Mouse (Mus musculus) liver, embryonic 15.5 days (tissue): ENCODE data around the gene Olfr1243. TPM values are rescaled to one million over a fixed set of nuclear protein-coding genes. Genes with fewer than 3 reads are reported as not detected.
"Not testable (repeated sequence)": the region's sequence is repeated elsewhere in the genome, so short reads cannot be mapped to it uniquely, and the experiment has no call there.

ENCODE experiments used
- ATAC-seq: fragments of 200-750 bp; cut with Nextera tagmentation; 2 replicates; pipeline ENCODE4 v1.8.0; 2017; ENCODE audit warnings: moderate number of reproducible peaks, mild to moderate bottlenecking, moderate library complexity; ENCODE audit not compliant: insufficient read depth
- H3K27ac ChIP-seq: fragments of 300-500 bp; sonication (generic); replicated peaks from 2 replicates; pipeline ENCODE4 v1.5.1; 2015; ENCODE audit warnings: mild to moderate bottlenecking, inconsistent platforms
- H3K27me3 ChIP-seq: fragments of 300-500 bp; sonication (generic); 2 replicates; pipeline ENCODE4 v1.6.1; 2015; ENCODE audit warnings: mild to moderate bottlenecking, inconsistent platforms
- H3K36me3 ChIP-seq: fragments of 300-500 bp; sonication (generic); replicated peaks from 2 replicates; pipeline ENCODE4 v1.6.1; 2015; ENCODE audit warnings: moderate library complexity, mild to moderate bottlenecking, inconsistent platforms
- H3K4me1 ChIP-seq: fragments of 300-500 bp; sonication (generic); replicated peaks from 2 replicates; pipeline ENCODE4 v1.6.1; 2015; ENCODE audit warnings: inconsistent platforms
- H3K4me2 ChIP-seq: fragments of 300-500 bp; sonication (generic); 2 replicates; pipeline ENCODE4 v1.6.1; 2015; ENCODE audit warnings: moderate library complexity, mild to moderate bottlenecking, inconsistent platforms
- H3K4me3 ChIP-seq: fragments of 300-500 bp; sonication (generic); replicated peaks from 2 replicates; pipeline ENCODE4 v1.5.1; 2015; ENCODE audit warnings: mild to moderate bottlenecking, inconsistent platforms
- H3K9ac ChIP-seq: fragments of 300-500 bp; sonication (generic); 2 replicates; pipeline ENCODE4 v1.6.1; 2015; ENCODE audit warnings: moderate library complexity, mild to moderate bottlenecking, inconsistent platforms
- H3K9me3 ChIP-seq: fragments of 300-500 bp; sonication (generic); replicated peaks from 2 replicates; pipeline ENCODE4 v1.6.1; 2016; ENCODE audit warnings: inconsistent platforms
- WGBS: fragments of 180-500 bp; shearing (Covaris S2); methylation state at CpG from one replicate; pipeline ENCODE4 v1.1.7; 2015; ENCODE audit warnings: mixed read lengths; ENCODE audit not compliant: insufficient replicate concordance; 5-methylcytosine and 5-hydroxymethylcytosine counted together
- polyA plus RNA-seq: library from polyadenylated mRNA; unstranded; fragments of >200 nt; fragmentation: Nextera tagmentation; extraction: Ambion mirVana; gene quantifications from 2 replicates; pipeline ENCODE4 v1.2.1, GENCODE M21; 2015

Olfr1243 gene
- polyA plus RNA-seq: not detected in 2 replicates

GRCm38 (mm10) chr2:89531387-89531786 lies at the start of gene Olfr1243:
TSS of gene Olfr1243 (minus strand) at chr2:89531487.
- H3K9ac ChIP-seq: no peak within 1 kb of the TSS
- ATAC-seq: no peak

DNA sequence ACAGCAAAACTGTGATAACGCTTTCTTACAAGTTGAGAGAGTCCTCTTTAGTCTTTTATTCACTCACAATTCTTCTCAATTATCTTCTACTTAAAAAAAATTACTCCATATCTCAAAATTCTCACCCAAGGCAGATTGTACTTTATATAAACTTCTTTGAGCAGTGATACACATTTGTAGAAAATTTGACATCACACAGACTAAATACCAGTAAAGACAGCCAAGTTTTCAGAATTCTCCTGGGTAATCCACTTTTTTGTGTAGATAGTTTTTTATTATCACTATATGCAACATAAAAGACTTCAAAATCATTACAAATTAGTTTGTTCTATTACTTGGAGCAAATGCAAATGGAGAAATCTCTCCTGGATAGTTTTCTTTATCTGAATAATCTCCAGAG lies 47.1 kb upstream of the Olfr1243 start, which contains the start of gene Olfr1245:
TSS of gene Olfr1245 (minus strand) at position 101 of the 400 bp plus-strand sequence.
- no peak within 1 kb of the TSS for H3K9ac ChIP-seq
- H3K27ac ChIP-seq: no peak within 1 kb of the TSS
- H3K4me1 ChIP-seq: no peaks in the 10 kb centered on the region
- no peaks in the 10 kb centered on the region for H3K36me3 ChIP-seq
- H3K4me3 ChIP-seq: no peak within 1 kb of the TSS
- no peaks in the 10 kb centered on the region for H3K9me3 ChIP-seq
- no peak for ATAC-seq
- 54% methylated on average over 1 of the region's 1 CpGs for WGBS
- no peak within 1 kb of the TSS for H3K4me2 ChIP-seq
- no peaks in the 10 kb centered on the region for H3K27me3 ChIP-seq

More at GRCm38 (mm10) chr2:89531387-89531786, at the start of gene Olfr1243:
- no peaks in the 10 kb centered on the region for H3K27me3 ChIP-seq
- H3K9me3 ChIP-seq: no peaks in the 10 kb centered on the region
- no peak within 1 kb of the TSS for H3K4me3 ChIP-seq
- no peak within 1 kb of the TSS for H3K4me2 ChIP-seq
- 39% methylated on average over 1 of the region's 1 CpGs for WGBS
- no peaks in the 10 kb centered on the region for H3K4me1 ChIP-seq
- no peak within 1 kb of the TSS for H3K27ac ChIP-seq
- no peaks in the 10 kb centered on the region for H3K36me3 ChIP-seq

- H3K4me2 ChIP-seq, H3K4me1 ChIP-seq, H3K27me3 ChIP-seq, H3K4me3 ChIP-seq, H3K9ac ChIP-seq, H3K36me3 ChIP-seq, ATAC-seq, H3K27ac ChIP-seq, H3K9me3 ChIP-seq: not testable (repeated sequence)
- 41% methylated on average over 2 of the region's 2 CpGs for WGBS
Measured at GRCm38 (mm10) chr2:89562706-89563105, 31.4 kb upstream of the Olfr1243 start.

DNA sequence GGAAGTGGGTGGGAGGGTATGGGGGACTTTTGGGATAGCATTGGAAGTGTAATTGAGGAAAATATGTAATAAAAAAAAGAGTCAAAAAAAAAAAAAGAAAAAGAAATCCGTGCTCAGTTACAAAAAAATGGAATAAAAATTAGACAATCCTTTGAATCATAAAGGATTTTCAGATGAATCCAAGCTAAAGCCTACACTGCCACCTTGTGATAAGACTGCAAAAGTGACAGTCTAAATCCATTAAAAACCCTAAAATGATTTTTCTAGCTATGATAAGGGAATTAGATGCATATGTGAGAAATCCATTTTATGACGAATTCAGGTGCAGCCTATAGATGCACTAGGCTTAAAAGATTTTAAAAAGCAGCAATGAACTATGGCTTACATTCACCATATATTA lies 13.2 kb upstream of the Olfr1243 start:
- Histone ChIP-seq H3K36me3 (no peaks in the 10 kb centered on the region), H3K27me3 (no peaks in the 10 kb centered on the region), H3K9ac (no peak overlapping the region), H3K27ac (no peak overlapping the region), H3K4me3 (no peak overlapping the region), H3K9me3 (no peaks in the 10 kb centered on the region), H3K4me1 (no peaks in the 10 kb centered on the region), H3K4me2 (no peak overlapping the region)
- ATAC-seq: no peak
- WGBS: 52% methylated on average over 2 of the region's 2 CpGs

DNA sequence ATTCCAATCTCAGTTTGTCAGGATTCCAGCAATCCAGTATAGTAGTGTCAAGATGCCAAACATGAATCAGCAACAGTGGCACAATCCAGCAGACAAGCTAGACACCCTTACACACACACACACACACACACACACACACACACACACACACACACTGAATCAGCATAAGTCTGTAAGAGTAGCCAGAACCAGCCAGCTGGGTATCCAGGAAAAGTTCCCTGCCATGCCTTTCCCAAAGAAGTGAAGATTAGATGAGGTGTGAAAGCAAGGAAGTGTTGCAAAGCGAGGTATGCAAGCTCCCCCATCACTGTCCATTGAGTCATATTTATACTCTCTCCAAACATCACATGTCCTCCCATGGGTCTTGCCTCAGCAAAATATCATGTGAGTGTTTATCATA lies 8.6 kb upstream of the Olfr1243 start:
- H3K9ac ChIP-seq: no peak overlapping the region
- no peaks in the 10 kb centered on the region for H3K9me3 ChIP-seq
- no peak overlapping the region for H3K27ac ChIP-seq
- WGBS: 33% methylated on average over 1 of the region's 1 CpGs
- ATAC-seq: no peak
- no peaks in the 10 kb centered on the region for H3K36me3 ChIP-seq
- no peaks in the 10 kb centered on the region for H3K27me3 ChIP-seq
- no peak overlapping the region for H3K4me2 ChIP-seq
- no peak overlapping the region for H3K4me3 ChIP-seq
- H3K4me1 ChIP-seq: no peaks in the 10 kb centered on the region

DNA sequence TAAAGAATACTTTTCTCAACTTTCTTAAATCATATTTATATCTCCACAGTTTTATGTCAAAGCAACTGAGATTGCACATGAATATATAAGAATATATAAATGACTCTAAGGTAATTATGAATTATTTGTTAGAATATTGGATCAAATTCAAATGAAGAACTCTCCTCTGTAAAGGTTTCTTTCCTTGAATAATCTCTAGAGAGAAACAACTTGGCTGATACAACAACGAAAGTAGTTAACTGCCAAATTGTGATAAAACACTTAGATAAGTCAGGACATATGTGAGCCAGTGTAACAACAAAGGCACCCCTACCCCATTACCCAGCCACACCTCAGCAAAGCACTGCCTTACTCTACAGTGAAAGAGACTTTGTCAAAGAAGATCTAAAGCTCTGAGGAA lies 33.1 kb downstream of the Olfr1243 start, which contains the start of gene Olfr1242:
TSS of gene Olfr1242 (minus strand) at position 101 of the 400 bp plus-strand sequence.
- Histone ChIP-seq H3K9me3 (no peaks in the 10 kb centered on the region), H3K9ac (no peak within 1 kb of the TSS), H3K27ac (no peak within 1 kb of the TSS), H3K36me3 (no peaks in the 10 kb centered on the region), H3K4me2 (no peak within 1 kb of the TSS), H3K4me1 (no peaks in the 10 kb centered on the region), H3K4me3 (no peak within 1 kb of the TSS), H3K27me3 (no peaks in the 10 kb centered on the region)
- WGBS: 60% methylated on average over 1 of the region's 1 CpGs
- ATAC-seq: no peak

GRCm38 (mm10) chr2:89487026-89487425 lies 44.3 kb downstream of the Olfr1243 start, which contains the start of gene Olfr1241:
TSS of gene Olfr1241 (minus strand) at chr2:89487126.
- no peaks in the 10 kb centered on the region for H3K9me3 ChIP-seq
- ATAC-seq: no peak
- H3K27me3 ChIP-seq: no peaks in the 10 kb centered on the region
- H3K27ac ChIP-seq: no peak within 1 kb of the TSS
- H3K4me2 ChIP-seq: no peak within 1 kb of the TSS
- no peak within 1 kb of the TSS for H3K9ac ChIP-seq
- no peaks in the 10 kb centered on the region for H3K4me1 ChIP-seq
- no peaks in the 10 kb centered on the region for H3K36me3 ChIP-seq
- no peak within 1 kb of the TSS for H3K4me3 ChIP-seq

Other genes starting within 250 kb of the Olfr1243 start
- gene Olfr1229, start 243.5 kb downstream of the Olfr1243 start, polyA plus RNA-seq: not detected in 2 replicates
- gene Olfr1230, start 234.2 kb downstream of the Olfr1243 start, polyA plus RNA-seq: not detected in 2 replicates
- gene Olfr1231, start 224.4 kb downstream of the Olfr1243 start, polyA plus RNA-seq: not detected in 2 replicates
- gene Olfr1232, start 201.8 kb downstream of the Olfr1243 start, polyA plus RNA-seq: not detected in 2 replicates
- not detected in 2 replicates for gene Olfr1233, start 189.1 kb downstream of the Olfr1243 start, polyA plus RNA-seq
- gene Olfr1234, start 166.6 kb downstream of the Olfr1243 start, polyA plus RNA-seq: not detected in 2 replicates
- not detected in 2 replicates for gene Olfr1238, start 121.8 kb downstream of the Olfr1243 start, polyA plus RNA-seq
- gene Olfr1239, start 111.1 kb downstream of the Olfr1243 start, polyA plus RNA-seq: not detected in 2 replicates
- gene Olfr1240, start 88.5 kb downstream of the Olfr1243 start, polyA plus RNA-seq: not detected in 2 replicates
- gene Olfr1241, start 44.4 kb downstream of the Olfr1243 start, polyA plus RNA-seq: not detected in 2 replicates
- gene Olfr1242, start 33.2 kb downstream of the Olfr1243 start, polyA plus RNA-seq: not detected in 2 replicates
- not detected in 2 replicates for gene Olfr1245, start 47.0 kb upstream of the Olfr1243 start, polyA plus RNA-seq
- not detected in 2 replicates for gene Olfr1246, start 61.7 kb upstream of the Olfr1243 start, polyA plus RNA-seq
- gene Olfr1247, start 82.6 kb upstream of the Olfr1243 start, polyA plus RNA-seq: not detected in 2 replicates
- not detected in 2 replicates for gene Olfr1248, start 86.8 kb upstream of the Olfr1243 start, polyA plus RNA-seq
- not detected in 2 replicates for gene Olfr1249, start 103.5 kb upstream of the Olfr1243 start, polyA plus RNA-seq
- gene Olfr1250, start 130.0 kb upstream of the Olfr1243 start, polyA plus RNA-seq: not detected in 2 replicates
- not detected in 2 replicates for gene Olfr1251, start 140.4 kb upstream of the Olfr1243 start, polyA plus RNA-seq
- gene Olfr1252, start 193.5 kb upstream of the Olfr1243 start, polyA plus RNA-seq: not detected in 2 replicates
- gene Olfr1253, start 225.6 kb upstream of the Olfr1243 start, polyA plus RNA-seq: not detected in 2 replicates